Mouse (Mus musculus): ENCODE results near the gene H2al1b.

DNA sequence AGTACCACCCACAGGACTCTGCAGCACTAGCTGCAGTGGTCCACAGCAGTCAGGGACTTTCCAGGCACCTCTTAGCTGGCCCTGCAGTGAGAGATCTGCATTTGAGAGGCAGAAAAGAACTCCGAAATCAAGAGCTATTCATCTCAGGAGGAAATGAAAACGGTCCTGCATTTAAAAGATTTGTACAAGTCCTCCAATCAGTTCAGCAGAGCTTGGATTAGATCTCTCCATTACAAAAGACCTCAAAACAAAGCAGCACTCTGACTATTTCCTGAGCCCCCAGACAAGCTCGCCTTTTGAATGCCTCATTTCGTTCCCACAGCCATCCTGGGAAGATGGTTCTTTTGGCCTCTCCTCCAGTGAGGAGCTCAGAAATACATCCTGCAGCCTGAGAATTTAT lies 13.0 kb upstream of the H2al1b start:
- TF ChIP-seq ZNF384 (IDR thresholded peaks at IDR 0.05; ENCODE audit: low read depth, low read length) (no peak), HCFC1 (IDR thresholded peaks at IDR 0.05; ENCODE audit: borderline replicate concordance, insufficient read depth, low read length) (no peak), CHD2 (IDR thresholded peaks at IDR 0.05; ENCODE audit: low read depth, low read length) (no peak)
